Mouse (Mus musculus): ENCODE measurements at regions not wholly inside any gene's neighbourhood (a gene's known extent, or its start where the extent isn't known, plus 50 kb on each side); places are given as distances from the start of the nearest gene placed in this dataset.
A peak's percentile ranks its signal among the peaks of the same experiment; 100 is the strongest.

- no peak for DNase-seq (ENCODE audit: extremely low spot score, low spot score)
- Histone ChIP-seq H3K4me1 (no peaks in the 10 kb centered on the region), H3K36me3 (replicated peaks) (no peaks in the 10 kb centered on the region), H3K9me3 (no peaks in the 10 kb centered on the region), H3K4me3 (no peak overlapping the region), H3K27ac (no peak overlapping the region), H3K27me3 (ENCODE audit: poor library complexity, severe bottlenecking) (no peaks in the 10 kb centered on the region)
- 91% methylated on average over 1 of the region's 1 CpGs for WGBS
Observed at GRCm38 (mm10) chr4:97432681-97433080, 249.7 kb upstream of the Gm10192 start.

GRCm38 (mm10) chr4:97432094-97432493 is 249.1 kb upstream of the Gm10192 start:
- H3K27me3 ChIP-seq (ENCODE audit: poor library complexity, severe bottlenecking), result no peaks in the 10 kb centered on the region
- no peaks in the 10 kb centered on the region for H3K36me3 ChIP-seq (replicated peaks)
- H3K27ac ChIP-seq, result no peak overlapping the region
- no peaks in the 10 kb centered on the region for H3K9me3 ChIP-seq
- WGBS, result 82% methylated on average over 1 of the region's 1 CpGs
- H3K4me1 ChIP-seq, result no peaks in the 10 kb centered on the region
- no peak overlapping the region for H3K4me3 ChIP-seq
- DNase-seq (ENCODE audit: extremely low spot score, low spot score), result no peak

- 78% methylated on average over 2 of the region's 2 CpGs for WGBS
- no peak for DNase-seq (ENCODE audit: extremely low spot score, low spot score)
Observed at GRCm38 (mm10) chr4:97431239-97431638, 248.3 kb upstream of the Gm10192 start.

GRCm38 (mm10) chr4:97419845-97420244 is 236.9 kb upstream of the Gm10192 start:
- H3K27me3 ChIP-seq (ENCODE audit: poor library complexity, severe bottlenecking), result no peaks in the 10 kb centered on the region
- H3K4me1 ChIP-seq, result peaks cover 6% of the 10 kb centered on the region
- H3K27ac ChIP-seq, result no peak overlapping the region
- no peaks in the 10 kb centered on the region for H3K36me3 ChIP-seq (replicated peaks)
- no peak for DNase-seq (ENCODE audit: extremely low spot score, low spot score)
- no peak overlapping the region for H3K4me3 ChIP-seq
- no peaks in the 10 kb centered on the region for H3K9me3 ChIP-seq
- 95% methylated on average over 1 of the region's 1 CpGs for WGBS

More at GRCm38 (mm10) chr4:97431239-97431638, 248.3 kb upstream of the Gm10192 start:
- no peaks in the 10 kb centered on the region for H3K4me1 ChIP-seq
- no peaks in the 10 kb centered on the region for H3K9me3 ChIP-seq
- H3K27ac ChIP-seq, result no peak overlapping the region
- no peak overlapping the region for H3K4me3 ChIP-seq
- no peaks in the 10 kb centered on the region for H3K27me3 ChIP-seq (ENCODE audit: poor library complexity, severe bottlenecking)
- no peaks in the 10 kb centered on the region for H3K36me3 ChIP-seq (replicated peaks)

- H3K4me1 ChIP-seq, result peaks cover 6% of the 10 kb centered on the region
- WGBS, result 40% methylated on average over 5 of the region's 5 CpGs
- H3K27me3 ChIP-seq (ENCODE audit: poor library complexity, severe bottlenecking), result no peaks in the 10 kb centered on the region
- H3K36me3 ChIP-seq (replicated peaks), result no peaks in the 10 kb centered on the region
- H3K4me3 ChIP-seq, result no peak overlapping the region
- no peaks in the 10 kb centered on the region for H3K9me3 ChIP-seq
- peak; percentile 15 for DNase-seq (ENCODE audit: extremely low spot score, low spot score)
- no peak overlapping the region for H3K27ac ChIP-seq
Observed at GRCm38 (mm10) chr4:97418616-97419015, 235.7 kb upstream of the Gm10192 start.

GRCm38 (mm10) chr4:97417943-97418342 is 235.0 kb upstream of the Gm10192 start:
- DNase-seq (ENCODE audit: extremely low spot score, low spot score), result no peak
- Histone ChIP-seq H3K36me3 (replicated peaks) (no peaks in the 10 kb centered on the region), H3K9me3 (no peaks in the 10 kb centered on the region)

GRCm38 (mm10) chr4:97408633-97409296 is 225.8 kb upstream of the Gm10192 start:
- no peak for DNase-seq (ENCODE audit: extremely low spot score, low spot score)
- Histone ChIP-seq H3K27me3 (ENCODE audit: poor library complexity, severe bottlenecking) (no peaks in the 10 kb centered on the region), H3K4me3 (no peak overlapping the region), H3K9me3 (no peaks in the 10 kb centered on the region), H3K27ac (no peak overlapping the region), H3K36me3 (replicated peaks) (no peaks in the 10 kb centered on the region), H3K4me1 (peaks cover 6% of the 10 kb centered on the region)
- WGBS, result 38% methylated on average over 7 of the region's 7 CpGs

More at GRCm38 (mm10) chr4:97417943-97418342, 235.0 kb upstream of the Gm10192 start:
- Histone ChIP-seq H3K27me3 (ENCODE audit: poor library complexity, severe bottlenecking) (no peaks in the 10 kb centered on the region), H3K4me1 (peaks cover 6% of the 10 kb centered on the region), H3K27ac (no peak overlapping the region), H3K4me3 (no peak overlapping the region)

- H3K27ac ChIP-seq, result no peak overlapping the region
- no peak overlapping the region for H3K4me3 ChIP-seq
- H3K4me1 ChIP-seq, result no peaks in the 10 kb centered on the region
- no peaks in the 10 kb centered on the region for H3K9me3 ChIP-seq
- 89% methylated on average over 3 of the region's 3 CpGs for WGBS
- DNase-seq (ENCODE audit: extremely low spot score, low spot score), result no peak
- H3K36me3 ChIP-seq (replicated peaks), result no peaks in the 10 kb centered on the region
- H3K27me3 ChIP-seq (ENCODE audit: poor library complexity, severe bottlenecking), result no peaks in the 10 kb centered on the region
Observed at GRCm38 (mm10) chr4:97394697-97395280, 211.8 kb upstream of the Gm10192 start.

GRCm38 (mm10) chr4:97381084-97381483 is 198.1 kb upstream of the Gm10192 start:
- Histone ChIP-seq H3K9me3 (no peaks in the 10 kb centered on the region), H3K4me3 (no peak overlapping the region), H3K4me1 (peaks cover 7% of the 10 kb centered on the region), H3K27me3 (ENCODE audit: poor library complexity, severe bottlenecking) (no peaks in the 10 kb centered on the region), H3K27ac (no peak overlapping the region), H3K36me3 (replicated peaks) (no peaks in the 10 kb centered on the region)
- 82% methylated on average over 3 of the region's 3 CpGs for WGBS
- DNase-seq (ENCODE audit: extremely low spot score, low spot score), result no peak

- no peaks in the 10 kb centered on the region for H3K27me3 ChIP-seq (ENCODE audit: poor library complexity, severe bottlenecking)
- no peaks in the 10 kb centered on the region for H3K9me3 ChIP-seq
- no peaks in the 10 kb centered on the region for H3K36me3 ChIP-seq (replicated peaks)
- no peak for DNase-seq (ENCODE audit: extremely low spot score, low spot score)
- no peak overlapping the region for H3K4me3 ChIP-seq
- H3K27ac ChIP-seq, result no peak overlapping the region
- peaks cover 7% of the 10 kb centered on the region for H3K4me1 ChIP-seq
- WGBS, result 47% methylated on average over 8 of the region's 8 CpGs
Observed at GRCm38 (mm10) chr4:97377593-97378542, 194.9 kb upstream of the Gm10192 start.

GRCm38 (mm10) chr4:97360473-97360872 is 177.5 kb upstream of the Gm10192 start:
- no peak for DNase-seq (ENCODE audit: extremely low spot score, low spot score)
- Histone ChIP-seq H3K27me3 (ENCODE audit: poor library complexity, severe bottlenecking) (no peaks in the 10 kb centered on the region), H3K4me3 (no peak overlapping the region), H3K36me3 (replicated peaks) (no peaks in the 10 kb centered on the region), H3K9me3 (no peaks in the 10 kb centered on the region), H3K4me1 (peaks cover 7% of the 10 kb centered on the region; the same call in 1 of the 2 replicates), H3K27ac (no peak overlapping the region)
- WGBS, result 92% methylated on average over 2 of the region's 2 CpGs

- Histone ChIP-seq H3K36me3 (replicated peaks) (no peaks in the 10 kb centered on the region), H3K27me3 (ENCODE audit: poor library complexity, severe bottlenecking) (no peaks in the 10 kb centered on the region), H3K27ac (no peak overlapping the region), H3K4me1 (peaks cover 7% of the 10 kb centered on the region; the same call in 1 of the 2 replicates), H3K4me3 (no peak overlapping the region), H3K9me3 (no peaks in the 10 kb centered on the region)
- WGBS, result 93% methylated on average over 1 of the region's 1 CpGs
- no peak for DNase-seq (ENCODE audit: extremely low spot score, low spot score)
Observed at GRCm38 (mm10) chr4:97357958-97358357, 175.0 kb upstream of the Gm10192 start.

- Histone ChIP-seq H3K27me3 (ENCODE audit: poor library complexity, severe bottlenecking) (no peaks in the 10 kb centered on the region), H3K9me3 (no peaks in the 10 kb centered on the region), H3K36me3 (replicated peaks) (no peaks in the 10 kb centered on the region), H3K4me1 (no peaks in the 10 kb centered on the region), H3K27ac (no peak overlapping the region), H3K4me3 (no peak overlapping the region)
- WGBS, result 83% methylated on average over 3 of the region's 3 CpGs
- DNase-seq (ENCODE audit: extremely low spot score, low spot score), result no peak
Observed at GRCm38 (mm10) chr4:97346799-97347198, 163.8 kb upstream of the Gm10192 start.
